Mouse (Mus musculus) gastrocnemius, postnatal 36 days (tissue): Measurements from ENCODE around the gene Guk1. TPM values are rescaled to one million over a fixed set of nuclear protein-coding genes. Genes with fewer than 3 reads are reported as not detected.

ENCODE experiments used
- DNase-seq, 2 experiments: peaks; one replicate each; pipeline ENCODE4 v3.0.0; 2022
- intact Hi-C: fragments of 180-260 bp; cut with DNase I; formaldehyde crosslinking; loops from one replicate; pipeline ENCODE4 v1.15.1; 2025
- total RNA-seq, 2 experiments: library from RNA; stranded (reverse); gene quantifications; 2 replicates each; pipeline ENCODE4 v1.2.3; 2021

The Guk1 gene
- total RNA-seq, 2 experiments from 2014 or later = 21.2 to 24.7 TPM

GRCm38 (mm10) chr11:59170549-59170948 lies 21.5 kb downstream of the Guk1 start:
- intact Hi-C loops = no loop called here
- no peak for DNase-seq

- intact Hi-C loops = no loop called here
- DNase-seq = no peak
Observed at GRCm38 (mm10) chr11:59169807-59170206, 22.2 kb downstream of the Guk1 start.

- intact Hi-C loops = no loop called here
- DNase-seq = no peak
Observed at GRCm38 (mm10) chr11:59165616-59166241, 26.3 kb downstream of the Guk1 start.

GRCm38 (mm10) chr11:59164384-59164783 lies 27.6 kb downstream of the Guk1 start:
- no peak for DNase-seq
- intact Hi-C loops = no loop called here

- peak; percentile 96 to 97 for DNase-seq
- intact Hi-C loops = no loop called here
Observed at GRCm38 (mm10) chr11:59163255-59164236, 28.5 kb downstream of the Guk1 start, which contains the start of gene Iba57. Iba57 (minus strand) TSS chr11:59163739.

- intact Hi-C loops = no loop called here
- DNase-seq = peak in 1 of 2 experiments; percentile 35
Observed at GRCm38 (mm10) chr11:59162443-59163254, 29.4 kb downstream of the Guk1 start.

- DNase-seq = peak in 1 of 2 experiments; percentile 31
- intact Hi-C loops = no loop called here
Observed at GRCm38 (mm10) chr11:59161398-59161797, 30.6 kb downstream of the Guk1 start.

GRCm38 (mm10) chr11:59159558-59159957 lies 32.5 kb downstream of the Guk1 start:
- no peak for DNase-seq
- intact Hi-C loops = no loop called here

- intact Hi-C loops = no loop called here
- DNase-seq = no peak
Observed at GRCm38 (mm10) chr11:59159099-59159498, 32.9 kb downstream of the Guk1 start.

- no peak for DNase-seq
- intact Hi-C loops = no loop called here
Observed at GRCm38 (mm10) chr11:59155900-59156299, 36.1 kb downstream of the Guk1 start.

- DNase-seq = no peak
- intact Hi-C loops = loop anchor here (5.0 kb wide), 1 partner anchor 33 kb away; no protein-coding TSS in a partner anchor
Observed at GRCm38 (mm10) chr11:59154220-59154619, 37.8 kb downstream of the Guk1 start.

GRCm38 (mm10) chr11:59151729-59152128 lies 40.3 kb downstream of the Guk1 start:
- no peak for DNase-seq
- intact Hi-C loops = loop anchor here (5.0 kb wide), 1 partner anchor 36 kb away; no protein-coding TSS in a partner anchor

- intact Hi-C loops = no loop called here
- no peak for DNase-seq
Observed at GRCm38 (mm10) chr11:59149302-59149701, 42.7 kb downstream of the Guk1 start.

- DNase-seq = no peak
- intact Hi-C loops = no loop called here
Observed at GRCm38 (mm10) chr11:59142962-59143361, 49.0 kb downstream of the Guk1 start.

GRCm38 (mm10) chr11:59141772-59142370 lies 50.1 kb downstream of the Guk1 start:
- DNase-seq = no peak
- intact Hi-C loops = no loop called here

GRCm38 (mm10) chr11:59138537-59139486 lies 53.2 kb downstream of the Guk1 start:
- DNase-seq = peak; percentile 53 to 60
- intact Hi-C loops = no loop called here

- peak in 1 of 2 experiments; percentile 39 for DNase-seq
- intact Hi-C loops = no loop called here
Observed at GRCm38 (mm10) chr11:59136994-59137706, 54.9 kb downstream of the Guk1 start.

GRCm38 (mm10) chr11:59135904-59136452 lies 56.0 kb downstream of the Guk1 start, which contains the start of gene Obscn:
Obscn (minus strand) TSS chr11:59136402.
- no peak for DNase-seq
- intact Hi-C loops = no loop called here
